Mouse (Mus musculus): Measurements from ENCODE around the gene Ptk7. TPM values are rescaled to one million over a fixed set of nuclear protein-coding genes. Genes with fewer than 3 reads are reported as not detected.
A peak's percentile ranks its signal among the peaks of the same experiment; 100 is the strongest.

Ptk7 gene
- polyA plus RNA-seq, 1 experiment from 2014 or later, result 142 TPM

- H3K27ac ChIP-seq, result peak overlapping the region; percentile 96
- H3K4me2 ChIP-seq, result peak overlapping the region; percentile 47
- H3K4me3 ChIP-seq, result peak overlapping the region; percentile 7; the same call in 1 of the 2 replicates
- ATAC-seq (ENCODE audit: borderline replicate concordance, extremely low read depth, low FRiP score, low TSS enrichment), result no peak
- H3K9me3 ChIP-seq, result no peaks in the 10 kb centered on the region
- H3K27me3 ChIP-seq, result no peaks in the 10 kb centered on the region
- no peaks in the 10 kb centered on the region for H3K36me3 ChIP-seq
- H3K9ac ChIP-seq, result peak overlapping the region; percentile 37
- peaks cover 92% of the 10 kb centered on the region for H3K4me1 ChIP-seq
- 11% methylated on average over 27 of the region's 27 CpGs for WGBS
Observed at GRCm38 (mm10) chr17:46618769-46619682, 10.3 kb downstream of the Ptk7 start.

- Histone ChIP-seq H3K9me3 (no peaks in the 10 kb centered on the region), H3K36me3 (no peaks in the 10 kb centered on the region), H3K4me3 (peak overlapping the region; percentile 7; the same call in 1 of the 2 replicates), H3K9ac (peak overlapping the region; percentile 37; the same call in 1 of the 2 replicates), H3K27ac (peak overlapping the region; percentile 96), H3K4me1 (peaks cover 92% of the 10 kb centered on the region), H3K27me3 (no peaks in the 10 kb centered on the region), H3K4me2 (peak overlapping the region; percentile 47)
- 0 out of 2 replicates have a peak, but pooled peaks have one; percentile 9 for ATAC-seq (ENCODE audit: borderline replicate concordance, extremely low read depth, low FRiP score, low TSS enrichment)
- under 1% methylated on average over 6 of the region's 6 CpGs for WGBS
Observed at GRCm38 (mm10) chr17:46618394-46618768, 10.9 kb downstream of the Ptk7 start.

GRCm38 (mm10) chr17:46617799-46618198, 11.5 kb downstream of the Ptk7 start:
- H3K4me1 ChIP-seq, result peaks cover 93% of the 10 kb centered on the region
- H3K9me3 ChIP-seq, result no peaks in the 10 kb centered on the region
- no peak for ATAC-seq (ENCODE audit: borderline replicate concordance, extremely low read depth, low FRiP score, low TSS enrichment)
- no peak overlapping the region for H3K9ac ChIP-seq
- WGBS, result 43% methylated on average over 12 of the region's 12 CpGs
- peak overlapping the region; percentile 96 for H3K27ac ChIP-seq
- H3K27me3 ChIP-seq, result no peaks in the 10 kb centered on the region
- H3K36me3 ChIP-seq, result no peaks in the 10 kb centered on the region
- no peak overlapping the region for H3K4me3 ChIP-seq
- H3K4me2 ChIP-seq, result peak overlapping the region; percentile 47

- Histone ChIP-seq H3K4me1 (peaks cover 82% of the 10 kb centered on the region), H3K9ac (0 out of 2 replicates have a peak overlapping the region, but pooled peaks have one; percentile 30), H3K27me3 (no peaks in the 10 kb centered on the region)
Observed at GRCm38 (mm10) chr17:46613229-46613628, 16.1 kb downstream of the Ptk7 start.

GRCm38 (mm10) chr17:46612820-46613219, 16.5 kb downstream of the Ptk7 start:
- H3K27me3 ChIP-seq, result no peaks in the 10 kb centered on the region
- H3K4me1 ChIP-seq, result peaks cover 77% of the 10 kb centered on the region
- peak overlapping the region; percentile 91 for H3K27ac ChIP-seq
- no peaks in the 10 kb centered on the region for H3K9me3 ChIP-seq
- H3K9ac ChIP-seq, result no peak overlapping the region
- 9% methylated on average over 4 of the region's 4 CpGs for WGBS
- no peaks in the 10 kb centered on the region for H3K36me3 ChIP-seq
- peak; percentile 27; the same call in 1 of the 2 replicates for ATAC-seq (ENCODE audit: borderline replicate concordance, extremely low read depth, low FRiP score, low TSS enrichment)
- no peak overlapping the region for H3K4me3 ChIP-seq
- H3K4me2 ChIP-seq, result peak overlapping the region; percentile 7

More at GRCm38 (mm10) chr17:46613229-46613628, 16.1 kb downstream of the Ptk7 start:
- no peak for ATAC-seq (ENCODE audit: borderline replicate concordance, extremely low read depth, low FRiP score, low TSS enrichment)
- H3K27ac ChIP-seq, result peak overlapping the region; percentile 91
- peak overlapping the region; percentile 7 for H3K4me2 ChIP-seq
- H3K36me3 ChIP-seq, result no peaks in the 10 kb centered on the region
- H3K9me3 ChIP-seq, result no peaks in the 10 kb centered on the region
- whole genome bisulfite sequencing, result 34% methylated on average over 3 of the region's 3 CpGs
- H3K4me3 ChIP-seq, result no peak overlapping the region

- Histone ChIP-seq H3K9me3 (no peaks in the 10 kb centered on the region), H3K4me3 (no peak overlapping the region), H3K9ac (no peak overlapping the region; the same call in 1 of the 2 replicates), H3K27me3 (no peaks in the 10 kb centered on the region), H3K4me1 (peaks cover 71% of the 10 kb centered on the region), H3K36me3 (no peaks in the 10 kb centered on the region), H3K27ac (peak overlapping the region; percentile 91), H3K4me2 (0 out of 2 replicates have a peak overlapping the region, but pooled peaks have one; percentile 7)
- WGBS, result 35% methylated on average over 2 of the region's 2 CpGs
- ATAC-seq (ENCODE audit: borderline replicate concordance, extremely low read depth, low FRiP score, low TSS enrichment), result no peak
Observed at GRCm38 (mm10) chr17:46612189-46612588, 17.1 kb downstream of the Ptk7 start.

GRCm38 (mm10) chr17:46611316-46611715, 18.0 kb downstream of the Ptk7 start:
- ATAC-seq (ENCODE audit: borderline replicate concordance, extremely low read depth, low FRiP score, low TSS enrichment), result 0 out of 2 replicates have a peak, but pooled peaks have one; percentile 12
- no peak overlapping the region for H3K4me3 ChIP-seq
- H3K9ac ChIP-seq, result no peak overlapping the region
- H3K4me1 ChIP-seq, result peaks cover 65% of the 10 kb centered on the region
- H3K27me3 ChIP-seq, result no peaks in the 10 kb centered on the region
- H3K36me3 ChIP-seq, result no peaks in the 10 kb centered on the region
- no peak overlapping the region for H3K4me2 ChIP-seq
- H3K9me3 ChIP-seq, result no peaks in the 10 kb centered on the region
- peak overlapping the region; percentile 91; the same call in 1 of the 2 replicates for H3K27ac ChIP-seq
- 91% methylated on average over 6 of the region's 6 CpGs for WGBS

GRCm38 (mm10) chr17:46609721-46610514, 19.4 kb downstream of the Ptk7 start:
- Histone ChIP-seq H3K4me3 (peak overlapping the region; percentile 11), H3K27me3 (no peaks in the 10 kb centered on the region), H3K4me2 (peak overlapping the region; percentile 48), H3K4me1 (peaks cover 69% of the 10 kb centered on the region), H3K9ac (0 out of 2 replicates have a peak overlapping the region, but pooled peaks have one; percentile 2), H3K9me3 (no peaks in the 10 kb centered on the region), H3K36me3 (no peaks in the 10 kb centered on the region), H3K27ac (peak overlapping the region; percentile 79)
- 43% methylated on average over 15 of the region's 15 CpGs for WGBS
- ATAC-seq (ENCODE audit: borderline replicate concordance, extremely low read depth, low FRiP score, low TSS enrichment), result peak; percentile 70; the same call in 1 of the 2 replicates

GRCm38 (mm10) chr17:46605987-46606386, 23.3 kb downstream of the Ptk7 start:
- 64% methylated on average over 12 of the region's 12 CpGs for WGBS
- H3K27ac ChIP-seq, result peak overlapping the region; percentile 17; the same call in 1 of the 2 replicates
- no peak overlapping the region for H3K4me3 ChIP-seq
- no peaks in the 10 kb centered on the region for H3K27me3 ChIP-seq
- no peak overlapping the region for H3K4me2 ChIP-seq
- H3K9me3 ChIP-seq, result no peaks in the 10 kb centered on the region
- H3K9ac ChIP-seq, result no peak overlapping the region
- H3K36me3 ChIP-seq, result no peaks in the 10 kb centered on the region
- peak; percentile 56; the same call in 1 of the 2 replicates for ATAC-seq (ENCODE audit: borderline replicate concordance, extremely low read depth, low FRiP score, low TSS enrichment)
- H3K4me1 ChIP-seq, result peaks cover 45% of the 10 kb centered on the region

- no peak overlapping the region for H3K27ac ChIP-seq
- peaks cover 37% of the 10 kb centered on the region for H3K4me1 ChIP-seq
- WGBS, result 65% methylated on average over 5 of the region's 5 CpGs
Observed at GRCm38 (mm10) chr17:46605126-46605525, 24.2 kb downstream of the Ptk7 start.

GRCm38 (mm10) chr17:46603229-46603628, 26.1 kb downstream of the Ptk7 start:
- Histone ChIP-seq H3K36me3 (peaks cover 1% of the 10 kb centered on the region; the same call in 1 of the 2 replicates), H3K9ac (no peak overlapping the region), H3K27me3 (no peaks in the 10 kb centered on the region), H3K4me1 (peaks cover 29% of the 10 kb centered on the region), H3K4me2 (no peak overlapping the region), H3K4me3 (no peak overlapping the region), H3K9me3 (no peaks in the 10 kb centered on the region), H3K27ac (no peak overlapping the region)
- WGBS, result 95% methylated on average over 4 of the region's 4 CpGs
- ATAC-seq (ENCODE audit: borderline replicate concordance, extremely low read depth, low FRiP score, low TSS enrichment), result no peak

More at GRCm38 (mm10) chr17:46605126-46605525, 24.2 kb downstream of the Ptk7 start:
- no peak for ATAC-seq (ENCODE audit: borderline replicate concordance, extremely low read depth, low FRiP score, low TSS enrichment)
- Histone ChIP-seq H3K9ac (no peak overlapping the region), H3K4me3 (no peak overlapping the region), H3K9me3 (no peaks in the 10 kb centered on the region), H3K4me2 (no peak overlapping the region), H3K27me3 (no peaks in the 10 kb centered on the region), H3K36me3 (no peaks in the 10 kb centered on the region)

Data from lung, embryonic 15.5 days (tissue).